Mouse (Mus musculus): Measurements from ENCODE around the gene Mansc1.

- TF ChIP-seq EP300 (IDR thresholded peaks at IDR 0.05) (no peak), CTCF (IDR thresholded peaks at IDR 0.05) (no peak)
Measured at GRCm38 (mm10) chr6:134584616-134585015, 47.7 kb downstream of the Mansc1 start.
